Mouse (Mus musculus) olfactory bulb, adult 2 months (tissue): Measurements from ENCODE around the gene Slc41a2. TPM values are rescaled to one million over a fixed set of nuclear protein-coding genes. Genes with fewer than 3 reads are reported as not detected.

ENCODE experiments used
- H3K27ac ChIP-seq: fragments of 200-500 bp; 2 replicates; pipeline ENCODE4 v1.5.1; 2012; ENCODE audit warnings: low read depth, low read length; ENCODE audit not compliant: insufficient read depth
- H3K4me1 ChIP-seq: fragments of 200-500 bp; 2 replicates; pipeline ENCODE4 v1.6.1; 2012; ENCODE audit warnings: low read length; ENCODE audit not compliant: control insufficient read depth, insufficient read depth
- H3K4me3 ChIP-seq: fragments of 200-500 bp; 2 replicates; pipeline ENCODE4 v1.5.1; 2012; ENCODE audit warnings: mild to moderate bottlenecking, low read depth, low read length, moderate library complexity; ENCODE audit not compliant: insufficient read depth
- CTCF ChIP-seq: fragments of 200-500 bp; IDR thresholded peaks from 2 replicates; pipeline ENCODE4 v1.5.1; 2012; ENCODE audit warnings: low read depth, mild to moderate bottlenecking, low read length, moderate library complexity; ENCODE audit not compliant: insufficient read depth
- POLR2A ChIP-seq: fragments of 200-500 bp; IDR thresholded peaks from 2 replicates; pipeline ENCODE4 v1.6.1; 2012; ENCODE audit warnings: mild to moderate bottlenecking, low read depth, low read length, moderate library complexity; ENCODE audit not compliant: insufficient read depth
- WGBS: fragments of 180-500 bp; shearing (Covaris S2); methylation state at CpG from one replicate; pipeline ENCODE4 v1.1.7; 2018; 5-methylcytosine and 5-hydroxymethylcytosine counted together
- polyA plus RNA-seq: library from polyadenylated mRNA; stranded (reverse); fragments of >200 nt; gene quantifications from 2 replicates; pipeline ENCODE4 v1.2.4, GENCODE M21; 2012; ENCODE audit warnings: low replicate concordance; ENCODE audit not compliant: missing spikeins, insufficient read depth, insufficient read length

Slc41a2 gene
- polyA plus RNA-seq, 1 experiment = not detected

- TF ChIP-seq CTCF (no peak), POLR2A (no peak)
- H3K4me3 ChIP-seq = no peak overlapping the region
- 71% methylated on average over 8 of the region's 8 CpGs for WGBS
- peaks cover 9% of the 10 kb centered on the region for H3K4me1 ChIP-seq
- H3K27ac ChIP-seq = no peak overlapping the region
Measured at GRCm38 (mm10) chr10:83264680-83265079, 73.0 kb downstream of the Slc41a2 start.

- 27% methylated on average over 2 of the region's 2 CpGs for WGBS
- Histone ChIP-seq H3K27ac (no peak overlapping the region), H3K4me1 (peaks cover 9% of the 10 kb centered on the region), H3K4me3 (no peak overlapping the region)
- TF ChIP-seq CTCF (no peak), POLR2A (no peak)
Measured at GRCm38 (mm10) chr10:83264056-83264455, 73.6 kb downstream of the Slc41a2 start.

- Histone ChIP-seq H3K27ac (no peak overlapping the region), H3K4me1 (peaks cover 6% of the 10 kb centered on the region), H3K4me3 (no peak overlapping the region)
- no peak for TF ChIP-seq POLR2A
- TF ChIP-seq CTCF = no peak
- 59% methylated on average over 4 of the region's 4 CpGs for WGBS
Measured at GRCm38 (mm10) chr10:83261264-83261663, 76.4 kb downstream of the Slc41a2 start.

GRCm38 (mm10) chr10:83251377-83251776, 86.3 kb downstream of the Slc41a2 start:
- TF ChIP-seq CTCF (no peak), POLR2A (no peak)
- H3K27ac ChIP-seq = no peak overlapping the region
- WGBS = 73% methylated on average over 8 of the region's 8 CpGs
- H3K4me3 ChIP-seq = no peak overlapping the region
- H3K4me1 ChIP-seq = peaks cover 14% of the 10 kb centered on the region

DNA sequence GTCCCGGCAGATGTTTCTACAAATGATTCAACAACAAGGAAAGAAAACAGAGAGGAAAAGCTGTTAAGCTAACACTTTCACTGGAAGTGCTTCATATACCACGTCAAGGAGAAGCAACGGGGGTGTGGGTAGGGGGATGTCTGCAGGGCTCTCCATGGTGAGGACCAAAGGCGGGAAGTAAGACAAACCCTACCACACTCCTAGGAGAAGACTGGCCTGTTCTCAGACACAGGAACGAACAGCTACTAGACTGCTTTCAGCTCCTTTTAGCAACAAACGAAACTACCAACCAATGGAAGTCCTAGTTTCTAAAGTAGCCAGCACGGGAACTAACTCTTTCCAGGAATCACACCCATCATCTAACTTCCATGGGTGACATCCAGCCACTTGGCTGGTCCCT, 89.6 kb downstream of the Slc41a2 start:
- Histone ChIP-seq H3K4me1 (peaks cover 14% of the 10 kb centered on the region), H3K27ac (no peak overlapping the region), H3K4me3 (no peak overlapping the region)
- TF ChIP-seq CTCF (no peak), POLR2A (no peak)
- 50% methylated on average over 7 of the region's 7 CpGs for WGBS

GRCm38 (mm10) chr10:83245720-83246119, 92.0 kb downstream of the Slc41a2 start:
- no peak overlapping the region for H3K4me3 ChIP-seq
- TF ChIP-seq CTCF (no peak), POLR2A (no peak)
- H3K27ac ChIP-seq = no peak overlapping the region
- H3K4me1 ChIP-seq = peaks cover 11% of the 10 kb centered on the region
- 90% methylated on average over 7 of the region's 7 CpGs for WGBS

- 85% methylated on average over 6 of the region's 6 CpGs for WGBS
- H3K4me1 ChIP-seq = peaks cover 9% of the 10 kb centered on the region
- TF ChIP-seq CTCF (no peak), POLR2A (no peak)
- no peak overlapping the region for H3K4me3 ChIP-seq
- no peak overlapping the region for H3K27ac ChIP-seq
Measured at GRCm38 (mm10) chr10:83244131-83244530, 93.6 kb downstream of the Slc41a2 start.

DNA sequence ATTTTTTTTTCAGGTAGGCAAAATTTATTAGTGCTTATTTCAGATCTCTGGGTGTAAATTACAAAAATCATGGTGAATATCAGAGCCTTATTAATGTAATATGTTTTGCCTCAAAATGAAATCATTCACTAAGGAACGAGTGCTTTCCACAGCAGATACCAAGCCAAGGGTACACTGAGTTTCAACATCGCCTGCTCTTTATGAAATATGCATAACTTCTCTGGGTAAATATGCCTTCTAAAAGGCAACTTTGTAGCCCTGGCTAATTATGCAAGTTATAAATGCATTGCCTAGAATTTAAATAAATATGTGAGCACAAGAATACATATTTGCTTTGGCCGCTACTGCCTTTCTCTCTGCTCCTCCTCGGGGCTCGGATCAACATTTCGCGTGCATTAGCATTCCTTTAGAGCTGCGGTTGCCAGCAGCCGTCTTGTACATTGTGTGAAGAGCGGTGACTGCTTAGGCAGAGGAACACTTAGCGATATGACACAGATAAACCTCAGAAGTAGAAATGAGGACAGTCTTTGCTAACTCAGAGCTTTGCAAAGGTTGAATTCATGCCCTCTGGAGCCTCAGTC, 95.5 kb downstream of the Slc41a2 start:
- peaks cover 2% of the 10 kb centered on the region; the same call in 1 of the 2 replicates for H3K4me1 ChIP-seq
- no peak for TF ChIP-seq CTCF
- no peak for TF ChIP-seq POLR2A
- 61% methylated on average over 11 of the region's 11 CpGs for WGBS
- H3K4me3 ChIP-seq = no peak overlapping the region
- no peak overlapping the region for H3K27ac ChIP-seq

DNA sequence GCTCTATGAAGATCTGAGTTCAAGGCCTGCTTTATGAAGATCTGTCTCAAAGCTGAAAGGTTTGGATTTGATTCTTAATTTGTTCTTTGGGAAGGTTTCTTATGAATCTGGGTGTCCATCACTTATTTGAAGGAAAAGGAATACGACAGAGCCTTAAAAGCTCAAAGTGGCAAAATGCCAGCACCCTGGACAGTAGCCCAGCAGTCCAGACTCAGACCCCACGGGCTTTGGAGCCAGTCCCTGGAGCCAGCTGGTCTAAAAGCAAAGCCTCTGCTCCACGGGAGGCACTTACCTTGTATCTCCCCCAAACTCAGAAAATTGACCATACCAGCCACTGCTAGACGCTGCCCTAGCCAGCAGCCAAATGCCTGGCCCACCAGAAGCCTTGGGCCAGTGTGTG, 103.3 kb downstream of the Slc41a2 start:
- TF ChIP-seq POLR2A (no peak), CTCF (no peak)
- WGBS = 57% methylated on average over 4 of the region's 4 CpGs
- Histone ChIP-seq H3K4me3 (no peak overlapping the region), H3K4me1 (no peaks in the 10 kb centered on the region), H3K27ac (no peak overlapping the region)

DNA sequence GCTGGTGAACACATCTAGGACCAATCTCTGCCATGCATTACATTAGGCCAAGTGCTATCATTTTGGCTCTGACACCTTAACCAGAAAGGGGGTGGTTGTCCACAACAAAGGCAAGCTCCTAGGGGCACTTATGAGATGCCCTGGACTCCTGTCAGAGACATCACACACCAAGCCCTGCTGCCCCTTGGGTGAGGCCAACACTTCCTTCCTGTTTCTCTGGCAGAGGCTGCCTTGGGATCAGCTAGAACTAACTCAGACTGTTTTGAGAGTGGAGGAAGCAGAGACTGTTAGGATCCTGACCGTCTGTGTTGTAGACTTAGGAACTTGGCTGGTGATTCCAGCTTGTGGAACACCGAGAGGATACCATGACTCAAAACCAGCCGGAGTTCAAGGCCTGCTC, 103.7 kb downstream of the Slc41a2 start:
- TF ChIP-seq POLR2A (no peak), CTCF (no peak)
- no peak overlapping the region for H3K4me3 ChIP-seq
- H3K27ac ChIP-seq = no peak overlapping the region
- H3K4me1 ChIP-seq = no peaks in the 10 kb centered on the region
- 85% methylated on average over 3 of the region's 3 CpGs for WGBS
